Mouse (Mus musculus) CD4-positive, CD25-positive, alpha-beta regulatory T cell, adult 4 months (primary cell): ENCODE data around the gene Ptch2. TPM values are rescaled to one million over a fixed set of nuclear protein-coding genes. Genes with fewer than 3 reads are reported as not detected.

Source experiments
- ATAC-seq: one replicate; pipeline ENCODE4 v1.8.0; 2017
- polyA plus RNA-seq, 2 experiments: library from polyadenylated mRNA; unstranded; fragments of 100-300 nt; shearing (Covaris generic); gene quantifications; one replicate each; pipeline ENCODE4 v1.2.1; 2017

The Ptch2 gene
- polyA plus RNA-seq, 2 experiments from 2014 or later = 0.76 TPM; not detected in 1

GRCm38 (mm10) chr4:117130790-117131189 lies 34.9 kb downstream of the Ptch2 start:
- ATAC-seq = no peak

- no peak for ATAC-seq
Measured at GRCm38 (mm10) chr4:117131198-117131597, 35.3 kb downstream of the Ptch2 start.

GRCm38 (mm10) chr4:117131890-117132793 lies 36.3 kb downstream of the Ptch2 start:
- ATAC-seq = no peak

DNA sequence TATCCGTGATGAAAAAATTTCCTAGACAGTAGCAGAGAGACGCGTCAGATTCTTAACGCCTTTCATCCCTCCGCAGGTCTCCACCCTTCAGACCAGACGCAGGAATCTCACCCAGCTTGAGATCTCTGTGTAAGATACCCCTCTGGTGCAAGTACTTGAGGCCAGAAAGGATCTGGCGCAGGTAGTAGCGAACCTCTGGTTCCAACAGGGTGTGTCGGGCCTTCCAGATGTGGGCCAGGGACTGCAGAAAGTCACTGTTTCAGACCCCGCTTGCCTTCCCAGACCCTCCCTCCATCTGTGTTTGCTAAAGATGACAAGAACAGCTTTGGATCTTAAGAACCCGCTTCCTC lies 36.9 kb downstream of the Ptch2 start:
- ATAC-seq = no peak

DNA sequence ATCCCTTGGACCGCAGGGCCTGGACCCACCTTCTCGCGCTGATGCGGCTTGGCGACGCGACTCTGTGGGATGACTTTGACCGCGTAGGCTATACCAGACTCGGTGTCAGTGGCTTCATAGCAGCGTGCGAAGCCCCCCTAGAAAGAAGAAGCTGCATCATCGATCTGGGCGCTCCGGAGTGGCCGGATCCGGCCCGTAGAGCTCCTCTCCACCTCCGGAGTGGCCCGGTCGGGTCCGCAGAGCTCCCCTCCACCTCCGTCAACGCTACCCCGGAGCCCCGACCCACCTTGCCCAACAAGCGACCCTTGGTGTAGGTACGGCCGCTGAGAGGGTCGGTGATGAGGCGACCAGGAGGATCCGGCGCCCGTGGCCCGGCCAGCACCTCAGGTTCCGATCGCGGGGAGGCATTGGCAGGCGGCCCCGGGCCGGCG lies 37.5 kb downstream of the Ptch2 start:
- peak; percentile 10 for ATAC-seq

- peak; percentile 91 for ATAC-seq
Measured at GRCm38 (mm10) chr4:117133817-117134600, 38.1 kb downstream of the Ptch2 start, which contains the start of gene Plk3. Gene Plk3 (minus strand): TSS chr4:117133963.

GRCm38 (mm10) chr4:117134601-117134995 lies 38.7 kb downstream of the Ptch2 start:
- no peak for ATAC-seq

GRCm38 (mm10) chr4:117136034-117136433 lies 40.2 kb downstream of the Ptch2 start:
- no peak for ATAC-seq

DNA sequence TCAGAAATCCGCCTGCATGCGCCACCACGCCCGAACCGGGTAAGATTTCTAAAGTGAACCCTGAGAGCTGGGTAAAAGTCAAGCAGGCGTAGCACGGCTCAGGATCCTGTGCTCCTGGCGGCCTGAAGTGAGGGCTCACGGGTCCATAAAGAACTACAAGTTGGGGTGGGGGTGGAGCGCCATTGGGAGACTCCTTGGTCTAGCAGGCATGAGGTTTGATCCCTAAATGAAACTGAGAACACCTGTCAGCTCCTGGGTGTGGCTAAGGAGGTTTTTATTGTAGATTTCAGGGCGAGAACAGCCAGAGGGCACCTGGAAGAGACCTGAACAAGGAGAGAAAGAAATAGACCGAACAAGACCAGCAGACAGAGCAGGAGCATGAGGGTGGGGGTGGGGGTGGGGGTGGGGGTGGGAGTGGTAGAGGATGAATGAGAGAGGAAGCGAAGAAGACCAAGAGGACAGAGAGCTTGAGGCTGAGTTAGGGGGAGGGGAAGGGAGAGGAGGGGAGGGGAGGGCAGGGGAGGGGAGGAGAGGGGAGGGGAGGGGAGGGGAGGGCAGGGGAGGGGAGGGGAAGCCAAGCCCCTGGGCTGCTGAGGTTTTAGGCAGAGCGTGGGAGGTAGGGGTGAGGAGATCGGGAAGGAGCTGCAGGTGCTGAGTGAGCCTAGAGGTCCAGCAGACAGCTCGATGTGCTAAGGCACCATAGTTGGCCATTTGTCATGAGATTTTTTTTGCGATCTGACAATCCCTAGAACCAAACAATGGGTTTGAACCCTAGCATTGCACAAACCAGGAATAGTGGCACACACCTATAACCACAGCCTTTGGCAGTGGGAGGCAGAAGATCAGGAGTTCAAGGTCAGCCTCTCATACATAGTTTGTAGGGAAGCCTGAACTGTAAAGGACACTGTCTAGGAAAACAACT lies 42.7 kb downstream of the Ptch2 start:
- ATAC-seq = no peak

DNA sequence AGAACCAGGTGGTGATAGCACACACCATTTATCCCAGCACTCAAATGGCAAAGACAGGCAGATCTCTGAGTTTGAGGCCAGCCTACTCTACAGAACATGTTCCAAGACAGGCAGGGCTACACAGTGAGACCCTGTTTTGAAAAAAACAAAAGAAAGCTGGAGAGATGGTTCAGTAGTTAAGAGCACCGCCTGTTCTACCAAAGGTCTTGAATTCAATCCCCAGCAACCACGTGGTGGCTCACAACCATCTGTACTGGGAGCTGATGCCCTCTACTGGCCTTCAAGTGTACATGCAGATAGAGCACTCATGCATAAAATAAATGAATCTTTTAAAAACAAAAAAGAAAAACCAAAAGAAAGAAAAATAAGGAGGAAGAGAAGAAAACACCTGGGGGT lies 43.3 kb downstream of the Ptch2 start:
- peak; percentile 87 for ATAC-seq

DNA sequence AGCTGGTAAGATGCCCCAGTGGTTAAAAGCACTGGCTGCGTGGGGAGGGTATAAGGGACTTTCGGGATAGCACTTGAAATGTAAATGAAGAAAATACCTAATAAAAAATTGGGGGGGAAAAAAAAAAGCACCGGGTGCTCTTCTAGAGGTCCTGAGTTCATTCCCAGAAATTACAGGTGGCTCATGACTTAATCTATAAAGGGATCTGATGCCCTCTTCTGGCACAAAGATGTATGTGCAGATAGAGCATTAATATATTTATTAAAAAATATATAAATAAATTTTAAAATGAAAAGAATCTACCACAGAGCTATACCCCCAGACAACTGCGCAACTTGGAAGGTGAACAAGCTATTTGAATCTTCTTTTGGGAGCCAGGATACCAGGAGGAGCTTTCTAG lies 44.7 kb downstream of the Ptch2 start:
- no peak for ATAC-seq

DNA sequence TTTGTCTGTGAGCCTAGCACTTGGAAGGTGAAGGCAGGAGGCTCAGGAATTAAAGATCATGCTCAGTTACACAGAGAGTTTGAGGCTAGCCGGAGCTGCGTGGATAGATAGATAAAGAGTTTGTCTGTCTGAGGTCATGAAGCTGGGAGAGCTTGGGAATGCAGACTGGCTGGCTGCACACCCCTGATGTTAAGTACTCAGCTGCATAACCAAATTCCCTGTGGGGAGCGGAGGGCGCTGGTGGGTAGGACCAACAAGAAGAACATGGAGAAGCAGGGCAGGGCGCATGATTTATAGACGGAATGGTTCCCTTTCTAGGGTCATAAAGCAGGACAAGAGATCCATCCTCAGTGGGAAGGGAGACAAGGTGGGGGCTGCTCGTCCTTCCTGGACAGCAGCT lies 47.1 kb downstream of the Ptch2 start:
- no peak for ATAC-seq

DNA sequence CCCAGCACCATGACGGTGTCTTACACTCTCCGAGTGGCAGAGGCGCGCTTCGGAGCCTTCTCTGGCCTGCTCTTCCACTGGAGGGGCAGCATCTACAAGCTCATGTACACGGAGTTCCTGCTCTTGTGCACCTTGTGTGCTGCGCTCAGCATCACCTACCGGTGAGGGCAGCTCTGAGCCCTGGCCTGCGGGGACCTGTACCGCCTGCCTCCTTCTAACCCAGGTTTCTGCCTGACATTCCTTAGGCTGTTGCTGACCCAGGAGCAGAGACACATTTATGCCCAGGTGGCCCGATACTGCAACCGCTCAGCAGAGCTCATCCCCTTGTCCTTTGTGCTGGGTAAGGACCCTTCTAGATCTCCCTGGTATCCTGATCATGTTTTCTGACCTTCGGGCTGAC lies 49.4 kb downstream of the Ptch2 start:
- no peak for ATAC-seq

DNA sequence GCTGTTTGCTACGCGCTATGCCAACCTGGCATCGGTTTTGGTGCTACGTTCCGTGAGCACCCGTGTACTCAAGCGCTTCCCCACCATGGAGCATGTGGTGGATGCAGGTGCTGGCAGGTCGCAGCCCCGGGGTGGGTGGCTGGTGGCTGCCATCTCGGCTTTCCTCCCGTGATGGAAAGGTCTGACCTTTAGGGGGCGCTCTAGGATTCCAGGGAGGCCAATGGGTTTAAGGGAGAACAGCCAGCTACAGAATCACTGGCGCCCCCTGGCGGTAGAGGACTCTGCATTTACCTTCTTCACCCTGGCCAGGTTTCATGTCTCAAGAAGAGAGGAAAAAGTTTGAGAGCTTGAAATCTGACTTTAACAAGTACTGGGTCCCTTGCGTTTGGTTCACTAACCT lies 50.3 kb downstream of the Ptch2 start:
- ATAC-seq = peak; percentile 80

DNA sequence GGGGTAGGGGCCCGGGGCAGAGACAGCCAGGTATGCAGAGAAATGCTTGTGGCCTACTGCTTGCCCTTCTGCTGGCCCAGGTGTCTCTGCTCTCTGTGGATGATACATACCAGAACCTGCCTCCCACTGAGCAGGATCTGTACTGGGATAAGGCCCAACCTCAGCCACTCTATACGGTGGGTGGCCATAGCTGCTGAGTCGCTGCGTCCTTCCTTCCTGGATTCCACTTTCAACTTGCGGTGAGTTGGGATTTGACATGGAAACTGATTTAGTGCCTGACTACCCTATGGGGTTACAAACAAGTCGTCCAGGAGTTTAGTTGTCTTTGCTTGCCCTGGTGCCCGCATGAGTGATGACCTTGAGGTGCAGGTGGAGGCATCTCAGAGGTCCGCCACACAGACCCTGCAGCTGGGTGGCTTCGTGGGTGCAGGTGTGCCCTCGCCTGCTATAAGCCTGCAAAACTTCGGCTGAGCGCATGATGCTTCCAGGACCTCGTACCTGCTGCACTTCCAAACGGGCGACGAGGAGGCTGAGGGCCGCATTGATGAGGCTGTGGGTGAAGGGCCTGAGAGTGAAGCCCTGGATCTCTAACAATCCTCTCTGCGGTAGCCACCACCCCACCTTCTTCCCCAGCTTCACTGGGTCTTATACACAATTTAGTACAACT lies 52.3 kb downstream of the Ptch2 start:
- no peak for ATAC-seq

- no peak for ATAC-seq
Measured at GRCm38 (mm10) chr4:117148815-117149214, 52.9 kb downstream of the Ptch2 start.

DNA sequence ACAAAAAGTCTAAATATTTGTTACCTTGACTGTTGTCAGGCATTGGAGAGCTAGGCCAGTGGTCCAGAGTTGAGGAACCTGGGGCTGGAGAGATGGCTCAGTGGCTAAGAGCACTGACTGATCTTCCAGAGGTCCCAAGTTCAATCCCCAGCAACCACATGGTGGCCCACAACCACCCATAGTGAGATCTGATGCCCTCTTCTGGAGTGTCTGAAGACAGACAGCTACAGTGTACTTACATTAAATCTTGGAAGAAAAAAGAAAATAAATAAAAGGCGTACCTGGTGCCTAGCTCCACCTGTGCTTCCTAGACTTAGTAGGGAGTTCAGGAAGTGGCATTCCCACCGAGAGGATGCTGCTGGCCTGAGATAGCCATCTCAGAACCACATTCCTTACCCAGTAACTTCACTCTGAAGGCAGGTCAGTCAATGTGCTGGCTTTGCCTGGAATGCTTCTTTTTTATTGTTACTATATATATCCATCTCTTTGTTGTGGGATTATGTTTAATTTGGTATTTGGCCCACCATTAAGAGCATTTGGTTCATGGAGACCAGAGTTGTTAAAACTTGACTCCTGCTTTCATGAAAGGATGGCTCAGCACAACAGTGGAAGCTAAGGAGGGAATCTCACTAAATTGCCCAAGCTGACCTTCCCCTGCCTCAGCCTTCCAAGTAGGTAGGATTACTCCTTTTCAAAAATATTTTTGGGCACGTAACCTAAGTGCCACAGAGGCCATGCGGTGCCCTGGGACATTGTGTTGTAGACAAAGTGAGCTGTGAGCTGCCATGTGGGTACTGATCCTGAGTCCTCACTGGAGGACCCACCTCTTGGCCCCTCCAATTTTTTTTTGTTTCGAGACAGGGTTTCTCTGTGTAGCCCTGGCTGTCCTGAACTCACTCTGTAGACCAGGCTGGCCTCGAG lies 53.7 kb downstream of the Ptch2 start:
- ATAC-seq = no peak

DNA sequence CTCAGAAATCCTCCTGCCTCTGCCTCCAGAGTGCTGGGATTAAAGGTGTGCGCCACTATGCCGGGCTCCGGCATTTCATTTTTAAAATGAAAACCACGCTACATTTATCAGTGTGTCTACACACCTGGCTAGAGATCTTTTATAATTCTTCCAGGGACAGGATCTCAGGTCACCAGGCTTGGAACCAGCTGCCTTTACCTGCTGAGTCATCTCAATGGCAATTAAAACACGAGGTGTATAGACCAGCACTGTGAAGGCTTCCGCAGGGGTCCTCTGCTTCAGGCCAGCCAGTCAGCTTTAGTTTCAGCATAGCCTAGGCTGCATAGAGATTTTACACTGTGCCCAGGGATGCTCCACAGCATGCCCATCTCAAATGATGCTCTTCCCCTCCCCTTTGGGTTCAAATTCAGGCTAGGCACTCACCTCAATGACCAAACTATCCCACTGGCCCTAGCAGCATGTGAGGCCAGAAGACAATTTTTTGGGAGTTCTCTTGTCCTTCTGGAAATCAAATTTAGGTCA lies 54.4 kb downstream of the Ptch2 start:
- ATAC-seq = no peak

DNA sequence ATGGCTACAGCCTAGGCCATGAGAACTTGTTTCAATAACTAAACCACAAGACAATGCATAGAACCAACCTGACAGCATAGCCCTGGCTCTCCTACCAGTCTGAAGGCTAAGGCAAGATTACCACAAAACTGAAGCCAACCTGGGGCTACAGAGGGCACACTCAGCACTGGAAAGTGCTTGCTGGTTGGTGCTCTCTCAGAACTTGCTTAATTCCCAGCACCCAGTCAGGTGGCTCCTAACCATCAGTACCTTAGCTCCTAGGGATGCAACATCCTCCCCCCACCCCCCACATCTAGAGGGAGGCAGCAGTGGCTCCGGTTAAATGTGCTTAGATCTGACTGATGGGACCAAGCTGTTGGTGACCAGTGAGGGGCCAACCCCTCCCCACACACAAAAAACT lies 55.5 kb downstream of the Ptch2 start:
- no peak for ATAC-seq

DNA sequence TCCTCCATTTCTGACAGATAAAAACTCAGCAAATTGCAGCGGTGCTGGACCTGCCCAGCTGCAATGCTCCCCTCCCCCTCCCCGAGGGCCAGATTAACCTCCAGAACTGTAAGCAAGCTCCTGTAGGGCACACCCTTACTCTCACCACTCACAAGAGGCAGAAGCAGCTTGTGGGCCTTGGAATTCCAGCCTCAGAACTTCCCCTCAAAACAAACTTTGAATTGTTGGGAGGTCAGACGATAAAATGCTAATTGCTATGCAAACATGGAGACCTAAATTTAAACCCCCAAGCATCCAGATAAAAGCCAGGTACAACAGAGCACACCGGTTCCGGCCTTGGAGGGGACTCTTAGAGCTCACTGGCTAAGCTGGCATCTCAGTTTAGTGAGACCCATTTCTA lies 56.8 kb downstream of the Ptch2 start:
- ATAC-seq = no peak
